Mouse (Mus musculus) small intestine, adult 2 months (tissue): ENCODE measurements around the gene Bbs9.

Experiments
- CTCF ChIP-seq: fragments of 200-500 bp; IDR thresholded peaks from 2 replicates; pipeline ENCODE4 v1.5.1; 2012; ENCODE audit warnings: low read depth, mild to moderate bottlenecking, control low read depth, inconsistent platforms, low read length, moderate library complexity, mixed read lengths; ENCODE audit not compliant: insufficient replicate concordance, insufficient read length; ENCODE audit errors: extremely low read depth
- POLR2A ChIP-seq: fragments of 200-500 bp; IDR thresholded peaks from 2 replicates; pipeline ENCODE4 v1.6.1; 2012; ENCODE audit warnings: low read depth, mild to moderate bottlenecking, control low read depth, inconsistent platforms, low read length, moderate library complexity

DNA sequence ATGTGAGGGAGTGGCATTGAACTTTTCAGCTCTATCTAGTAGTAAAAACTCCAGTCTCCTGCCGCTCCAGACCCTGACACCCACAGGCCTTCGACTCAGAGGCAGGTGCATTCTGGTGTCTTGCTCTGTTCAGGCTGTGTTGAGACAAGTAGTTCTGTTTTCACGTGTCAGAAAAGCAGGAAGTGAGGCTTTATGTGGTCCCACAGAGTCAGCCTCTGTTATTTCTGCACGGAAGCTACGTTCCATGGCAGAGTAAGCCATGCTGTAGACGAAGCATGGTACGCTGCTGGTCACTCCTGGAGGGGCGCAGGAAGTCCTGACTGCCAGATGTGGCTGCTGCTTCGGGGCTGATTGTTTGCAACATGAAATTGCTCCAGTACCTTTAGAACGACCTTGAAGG is 174.1 kb downstream of the Bbs9 start:
- TF ChIP-seq POLR2A = no peak
- no peak for TF ChIP-seq CTCF
